Mouse (Mus musculus): Measurements from ENCODE around the gene C5ar2. TPM values are rescaled to one million over a fixed set of nuclear protein-coding genes. Genes with fewer than 3 reads are reported as not detected.
A peak's percentile ranks its signal among the peaks of the same experiment; 100 is the strongest.

The C5ar2 gene
- 0.02 and 0.04 TPM in 2 replicates for polyA plus RNA-seq (2012)

DNA sequence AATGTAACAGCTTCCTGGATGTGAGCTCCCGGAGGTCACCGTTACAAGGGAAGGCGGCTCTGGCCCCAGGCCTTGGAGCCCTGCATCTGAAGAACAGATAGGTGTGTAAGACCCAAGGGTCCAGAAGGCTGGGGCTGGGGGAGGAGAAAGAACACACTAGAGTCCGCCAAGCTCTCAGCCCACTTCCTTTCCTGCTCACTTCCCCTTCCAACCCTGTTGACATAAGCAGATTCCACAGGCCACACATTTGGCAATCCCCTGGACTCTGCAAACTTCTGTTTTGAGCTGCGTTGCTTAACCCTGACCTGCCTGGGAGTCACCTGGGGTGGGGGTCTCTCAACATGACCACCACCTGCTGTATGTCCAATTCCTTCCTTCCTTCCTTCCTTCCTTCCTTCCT is at the start of gene C5ar2:
C5ar2 (minus strand) TSS at position 88 of the 400 bp plus-strand sequence.
- peaks cover 45% of the 10 kb centered on the region for H3K4me1 ChIP-seq (ENCODE audit: control insufficient read depth)

DNA sequence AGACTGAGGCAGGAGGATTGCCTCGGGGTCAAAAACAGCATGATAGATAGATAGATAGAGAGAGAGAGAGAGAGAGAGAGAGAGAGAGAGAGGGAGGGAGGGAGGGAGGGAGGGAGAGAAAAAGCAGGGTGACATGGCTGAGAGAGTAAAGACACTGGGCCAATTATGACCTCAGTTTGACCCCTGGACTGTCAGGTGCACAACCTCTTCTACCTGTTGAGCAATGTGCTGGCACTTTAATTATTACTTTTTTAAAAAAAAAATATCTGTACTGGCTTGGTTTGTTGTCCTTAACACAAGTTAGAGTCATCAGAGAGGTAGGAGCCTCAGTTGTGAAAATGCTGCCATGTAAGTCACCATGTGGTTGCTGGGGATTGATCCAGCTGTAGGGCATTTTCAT is 43.8 kb upstream of the C5ar2 start:
- peaks cover 42% of the 10 kb centered on the region for H3K4me1 ChIP-seq (ENCODE audit: control insufficient read depth)
- peaks cover 20% of the 10 kb centered on the region for H3K36me3 ChIP-seq (ENCODE audit: control insufficient read depth)
- peaks cover 4% of the 10 kb centered on the region for H3K9me3 ChIP-seq (ENCODE audit: control insufficient read depth, low read length)
- no peaks in the 10 kb centered on the region for H3K27me3 ChIP-seq (ENCODE audit: control insufficient read depth)
- TF ChIP-seq TAL1 (IDR thresholded peaks at IDR 0.05; ENCODE audit: low read length) (no peak), GATA1 (IDR thresholded peaks at IDR 0.05; ENCODE audit: low read length) (no peak)
- H3K4me3 ChIP-seq (replicated peaks) = no peak overlapping the region

More for the DNA sequence above, at the start of gene C5ar2:
- TF ChIP-seq TAL1 (IDR thresholded peaks at IDR 0.05; ENCODE audit: low read length) (no peak), GATA1 (IDR thresholded peaks at IDR 0.05; ENCODE audit: low read length) (no peak)
- no peaks in the 10 kb centered on the region for H3K9me3 ChIP-seq (ENCODE audit: control insufficient read depth, low read length)
- no peaks in the 10 kb centered on the region for H3K27me3 ChIP-seq (ENCODE audit: control insufficient read depth)
- no peak within 1 kb of the TSS for H3K4me3 ChIP-seq (replicated peaks)
- no peaks in the 10 kb centered on the region for H3K36me3 ChIP-seq (ENCODE audit: control insufficient read depth)

- TF ChIP-seq TAL1 (IDR thresholded peaks at IDR 0.05; ENCODE audit: low read length) = no peak
- no peak for TF ChIP-seq GATA1 (IDR thresholded peaks at IDR 0.05; ENCODE audit: low read length)
- H3K4me1 ChIP-seq (ENCODE audit: control insufficient read depth) = peaks cover 42% of the 10 kb centered on the region
Measured at GRCm38 (mm10) chr7:16287016-16287415, 43.1 kb upstream of the C5ar2 start.

DNA sequence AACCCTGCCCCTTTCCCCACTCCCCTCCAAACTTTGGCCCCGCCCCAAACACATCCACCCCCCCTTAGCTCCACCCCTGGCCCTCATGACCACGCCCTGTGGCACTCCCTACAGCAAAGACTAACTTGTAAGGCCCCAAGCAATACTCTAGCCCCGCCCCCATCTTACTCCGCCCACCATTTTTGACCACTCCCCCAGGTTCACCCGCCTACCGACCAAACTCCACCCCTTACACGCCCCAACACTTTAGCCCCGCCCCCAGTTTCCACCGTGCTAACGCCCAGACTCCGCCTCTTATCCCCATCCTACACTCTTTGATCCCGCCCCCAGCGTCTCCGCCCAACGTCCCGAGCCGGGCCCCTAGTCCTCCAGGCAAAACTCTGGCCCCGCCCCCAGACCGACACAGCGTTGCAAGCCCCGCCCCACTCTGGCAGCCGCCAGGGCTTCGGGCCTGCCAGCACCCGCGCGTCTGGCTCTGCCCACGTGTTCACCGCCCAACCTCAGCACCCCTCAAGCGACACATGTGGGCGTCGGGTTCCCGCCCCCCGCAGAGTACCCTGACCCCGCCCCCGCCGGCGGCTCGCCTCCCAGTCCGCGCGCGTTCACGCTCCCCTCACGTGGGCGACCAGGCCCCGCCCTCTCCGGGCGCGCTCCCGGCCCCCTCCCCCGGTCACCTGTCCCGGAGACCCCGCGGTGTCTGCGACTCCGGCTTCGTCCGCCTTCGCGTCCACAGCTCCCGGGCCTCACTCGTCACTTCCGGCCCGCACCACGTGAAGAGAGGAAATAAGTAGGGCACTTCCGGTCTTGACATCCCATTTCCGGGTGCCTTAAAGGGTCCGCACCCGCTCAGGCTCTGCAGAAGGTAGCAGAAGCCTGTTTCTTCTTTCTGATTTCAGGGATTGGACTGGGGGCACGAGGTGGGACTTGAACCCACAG is 42.3 kb upstream of the C5ar2 start, which contains the start of gene Ccdc9:
Ccdc9 (minus strand) TSS at position 770 of the 936 bp plus-strand sequence.
- Histone ChIP-seq H3K4me3 (replicated peaks) (peak within 1 kb of the TSS; percentile 84), H3K4me1 (ENCODE audit: control insufficient read depth) (peaks cover 43% of the 10 kb centered on the region), H3K27me3 (ENCODE audit: control insufficient read depth) (no peaks in the 10 kb centered on the region), H3K36me3 (ENCODE audit: control insufficient read depth) (peaks cover 35% of the 10 kb centered on the region), H3K9me3 (ENCODE audit: control insufficient read depth, low read length) (peaks cover 4% of the 10 kb centered on the region)
- no peak for TF ChIP-seq TAL1 (IDR thresholded peaks at IDR 0.05; ENCODE audit: low read length)
- no peak for TF ChIP-seq GATA1 (IDR thresholded peaks at IDR 0.05; ENCODE audit: low read length)

More at GRCm38 (mm10) chr7:16287016-16287415, 43.1 kb upstream of the C5ar2 start:
- H3K36me3 ChIP-seq (ENCODE audit: control insufficient read depth) = peaks cover 28% of the 10 kb centered on the region
- peak overlapping the region; percentile 84 for H3K4me3 ChIP-seq (replicated peaks)
- H3K9me3 ChIP-seq (ENCODE audit: control insufficient read depth, low read length) = peaks cover 4% of the 10 kb centered on the region
- H3K27me3 ChIP-seq (ENCODE audit: control insufficient read depth) = no peaks in the 10 kb centered on the region

GRCm38 (mm10) chr7:16285450-16286025 is 41.6 kb upstream of the C5ar2 start:
- TF ChIP-seq TAL1 (IDR thresholded peaks at IDR 0.05; ENCODE audit: low read length) = no peak
- TF ChIP-seq GATA1 (IDR thresholded peaks at IDR 0.05; ENCODE audit: low read length) = no peak
- H3K4me1 ChIP-seq (ENCODE audit: control insufficient read depth) = peaks cover 43% of the 10 kb centered on the region
- H3K36me3 ChIP-seq (ENCODE audit: control insufficient read depth) = peaks cover 43% of the 10 kb centered on the region
- H3K4me3 ChIP-seq (replicated peaks) = peak overlapping the region; percentile 84
- peaks cover 4% of the 10 kb centered on the region for H3K9me3 ChIP-seq (ENCODE audit: control insufficient read depth, low read length)
- no peaks in the 10 kb centered on the region for H3K27me3 ChIP-seq (ENCODE audit: control insufficient read depth)

- Histone ChIP-seq H3K9me3 (ENCODE audit: control insufficient read depth, low read length) (peaks cover 4% of the 10 kb centered on the region), H3K4me3 (replicated peaks) (peak overlapping the region; percentile 84), H3K36me3 (ENCODE audit: control insufficient read depth) (peaks cover 48% of the 10 kb centered on the region), H3K4me1 (ENCODE audit: control insufficient read depth) (peaks cover 43% of the 10 kb centered on the region), H3K27me3 (ENCODE audit: control insufficient read depth) (no peaks in the 10 kb centered on the region)
- TF ChIP-seq TAL1 (IDR thresholded peaks at IDR 0.05; ENCODE audit: low read length) (no peak), GATA1 (IDR thresholded peaks at IDR 0.05; ENCODE audit: low read length) (no peak)
Measured at GRCm38 (mm10) chr7:16284904-16285303, 41.0 kb upstream of the C5ar2 start.

- H3K27me3 ChIP-seq (ENCODE audit: control insufficient read depth) = no peaks in the 10 kb centered on the region
- H3K4me3 ChIP-seq (replicated peaks) = no peak overlapping the region
- peaks cover 43% of the 10 kb centered on the region for H3K4me1 ChIP-seq (ENCODE audit: control insufficient read depth)
- peaks cover 4% of the 10 kb centered on the region for H3K9me3 ChIP-seq (ENCODE audit: control insufficient read depth, low read length)
- no peak for TF ChIP-seq TAL1 (IDR thresholded peaks at IDR 0.05; ENCODE audit: low read length)
- TF ChIP-seq GATA1 (IDR thresholded peaks at IDR 0.05; ENCODE audit: low read length) = no peak
- H3K36me3 ChIP-seq (ENCODE audit: control insufficient read depth) = peaks cover 55% of the 10 kb centered on the region
Measured at GRCm38 (mm10) chr7:16284001-16284400, 40.0 kb upstream of the C5ar2 start.

DNA sequence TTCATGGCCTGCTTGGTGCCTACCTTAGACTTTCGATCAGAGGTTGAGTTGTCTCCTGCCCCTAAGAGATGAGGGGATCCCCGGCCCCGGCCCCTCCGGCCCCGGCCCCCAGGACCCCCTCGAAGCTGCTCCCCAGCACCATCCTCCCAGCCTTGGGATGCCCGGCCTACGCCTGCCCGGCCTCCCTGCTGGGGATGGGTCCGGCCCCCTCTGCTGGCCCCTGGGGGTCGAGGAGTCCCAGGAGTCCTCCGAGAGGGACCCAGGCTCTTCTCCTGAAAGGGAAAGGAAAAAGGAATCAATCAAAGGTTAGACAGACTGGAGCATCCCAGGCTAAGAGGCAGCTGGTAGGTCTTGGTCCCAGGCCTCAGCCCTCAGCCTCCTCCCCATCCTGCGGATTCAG is 38.4 kb upstream of the C5ar2 start:
- no peak for TF ChIP-seq TAL1 (IDR thresholded peaks at IDR 0.05; ENCODE audit: low read length)
- no peak for TF ChIP-seq GATA1 (IDR thresholded peaks at IDR 0.05; ENCODE audit: low read length)
- Histone ChIP-seq H3K27me3 (ENCODE audit: control insufficient read depth) (no peaks in the 10 kb centered on the region), H3K9me3 (ENCODE audit: control insufficient read depth, low read length) (no peaks in the 10 kb centered on the region), H3K4me1 (ENCODE audit: control insufficient read depth) (peaks cover 50% of the 10 kb centered on the region), H3K4me3 (replicated peaks) (no peak overlapping the region), H3K36me3 (ENCODE audit: control insufficient read depth) (peaks cover 71% of the 10 kb centered on the region)

DNA sequence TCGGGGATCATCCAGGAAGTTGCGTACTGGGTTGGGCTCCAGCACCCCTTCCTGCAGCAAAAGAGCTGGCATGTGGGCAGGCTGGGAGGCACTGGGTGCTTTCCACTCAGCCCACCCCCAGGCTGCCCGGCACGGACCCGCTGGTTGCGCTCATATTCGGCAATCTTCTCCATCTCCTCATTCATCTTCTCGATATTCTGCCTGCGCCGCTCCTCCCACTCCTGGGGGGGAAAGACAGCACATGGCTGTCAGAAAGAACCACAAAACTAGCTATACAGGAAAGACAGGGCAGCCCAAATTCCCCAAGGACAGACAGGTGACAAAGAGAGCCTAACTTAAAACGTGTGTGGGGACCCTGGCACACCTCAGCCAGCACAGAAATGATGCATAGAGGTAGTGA is 36.8 kb upstream of the C5ar2 start:
- peaks cover 88% of the 10 kb centered on the region for H3K36me3 ChIP-seq (ENCODE audit: control insufficient read depth)
- TF ChIP-seq TAL1 (IDR thresholded peaks at IDR 0.05; ENCODE audit: low read length) (no peak), GATA1 (IDR thresholded peaks at IDR 0.05; ENCODE audit: low read length) (no peak)
- H3K4me1 ChIP-seq (ENCODE audit: control insufficient read depth) = peaks cover 52% of the 10 kb centered on the region
- H3K4me3 ChIP-seq (replicated peaks) = no peak overlapping the region
- no peaks in the 10 kb centered on the region for H3K27me3 ChIP-seq (ENCODE audit: control insufficient read depth)
- H3K9me3 ChIP-seq (ENCODE audit: control insufficient read depth, low read length) = no peaks in the 10 kb centered on the region
